Mouse (Mus musculus): ENCODE measurements at regions not wholly inside any gene's neighbourhood (a gene's known extent, or its start where the extent isn't known, plus 50 kb on each side); places are given as distances from the start of the nearest gene placed in this dataset.

- in situ Hi-C loops (cut with MboI; ENCODE audit: unreplicated experiment in 2 of 2) = loop anchor here (10.0 to 25.0 kb wide), 4 partner anchors 453 to 1278 kb away; no protein-coding TSS in a partner anchor
Observed at GRCm38 (mm10) chr19:21033991-21034390, 80.0 kb upstream of the Tmc1 start.

GRCm38 (mm10) chr19:21032558-21032957 lies 78.6 kb upstream of the Tmc1 start:
- in situ Hi-C loops (cut with MboI; ENCODE audit: unreplicated experiment in 2 of 2) = loop anchor here (10.0 to 25.0 kb wide), 4 partner anchors 455 to 1280 kb away; no protein-coding TSS in a partner anchor

GRCm38 (mm10) chr19:21031768-21032308 lies 77.8 kb upstream of the Tmc1 start:
- in situ Hi-C loops (cut with MboI; ENCODE audit: unreplicated experiment in 2 of 2) = loop anchor here (10.0 to 25.0 kb wide), 4 partner anchors 455 to 1280 kb away; no protein-coding TSS in a partner anchor

GRCm38 (mm10) chr19:21030971-21031370 lies 77.0 kb upstream of the Tmc1 start:
- in situ Hi-C loops (cut with MboI; ENCODE audit: unreplicated experiment in 2 of 2) = loop anchor here (10.0 to 25.0 kb wide), 4 partner anchors 456 to 1281 kb away; no protein-coding TSS in a partner anchor

GRCm38 (mm10) chr19:21028981-21029380 lies 75.0 kb upstream of the Tmc1 start:
- in situ Hi-C loops (cut with MboI; ENCODE audit: unreplicated experiment in 2 of 2) = loop anchor here (25.0 kb wide), 3 partner anchors 458 to 1283 kb away; no protein-coding TSS in a partner anchor

- in situ Hi-C loops (cut with MboI; ENCODE audit: unreplicated experiment in 2 of 2) = no loop called here
Observed at GRCm38 (mm10) chr19:21012391-21012790, 58.4 kb upstream of the Tmc1 start.

- in situ Hi-C loops (cut with MboI; ENCODE audit: unreplicated experiment in 2 of 2) = no loop called here
Observed at GRCm38 (mm10) chr19:21009607-21010006, 55.6 kb upstream of the Tmc1 start.

- in situ Hi-C loops (cut with MboI; ENCODE audit: unreplicated experiment in 2 of 2) = no loop called here
Observed at GRCm38 (mm10) chr19:21004411-21004810, 50.4 kb upstream of the Tmc1 start.

Data from v-Abl transformed pro-B cells (cell line).